Mouse (Mus musculus) CH12.LX (cell line): ENCODE measurements around the gene Abcd3. TPM values are rescaled to one million over a fixed set of nuclear protein-coding genes. Genes with fewer than 3 reads are reported as not detected.

ENCODE experiments used
- DNase-seq: peaks from one replicate; pipeline ENCODE4 v3.0.0-alpha.2; 2013; ENCODE audit errors: extremely low read depth
- H3K27ac ChIP-seq: 2 replicates; pipeline ENCODE4 v1.5.1; 2012; ENCODE audit warnings: low read depth, mild to moderate bottlenecking, control low read depth, moderate library complexity; ENCODE audit not compliant: insufficient read depth
- H3K27me3 ChIP-seq: replicated peaks from 2 replicates; pipeline ENCODE3; 2012; ENCODE audit warnings: inconsistent platforms
- H3K36me3 ChIP-seq, 2 experiments: replicated peaks in 1 of 2; 2 replicates each; pipeline versions ENCODE3 to v1.6.1; 2012; ENCODE audit warnings: inconsistent platforms in 1 of 2, low read length in 1 of 2, mild to moderate bottlenecking in 1 of 2, mixed read lengths in 1 of 2, moderate library complexity in 1 of 2; ENCODE audit not compliant: control insufficient read depth in 1 of 2, insufficient read depth in 1 of 2
- H3K4me1 ChIP-seq, 2 experiments: 2 replicates each; pipeline ENCODE4 v1.6.1; 2012; ENCODE audit warnings: inconsistent platforms in 1 of 2, moderate library complexity in 1 of 2; ENCODE audit not compliant: insufficient read depth in 2 of 2, control insufficient read depth in 1 of 2
- H3K4me2 ChIP-seq: 2 replicates; pipeline ENCODE4 v1.6.1; 2012; ENCODE audit warnings: low read depth, mild to moderate bottlenecking, control low read depth; ENCODE audit not compliant: poor library complexity, insufficient read depth, severe bottlenecking
- H3K4me3 ChIP-seq, 3 experiments: fragments of 150-350 bp in 1 of 3; sonication (generic) in 1 of 3; replicated peaks in 1 of 3; 2 replicates each; pipeline versions ENCODE3 to v1.5.1; 2011 to 2012; ENCODE audit warnings: low read depth in 2 of 3, low read length in 2 of 3, mild to moderate bottlenecking in 2 of 3, moderate library complexity in 2 of 3, control low read depth in 1 of 3, improper control_type of control experiment in 1 of 3, inconsistent platforms in 1 of 3, mixed read lengths in 1 of 3; ENCODE audit not compliant: poor library complexity in 1 of 3
- H3K79me2 ChIP-seq: replicated peaks from 2 replicates; pipeline ENCODE4 v1.6.1; 2012; ENCODE audit warnings: mild to moderate bottlenecking, moderate library complexity; ENCODE audit not compliant: control insufficient read depth, poor library complexity, insufficient read depth, severe bottlenecking; ENCODE audit errors: extremely low read depth
- H3K9ac ChIP-seq: 2 replicates; pipeline ENCODE4 v1.6.1; 2012; ENCODE audit warnings: low read depth, mild to moderate bottlenecking, control low read depth, moderate library complexity; ENCODE audit not compliant: insufficient read depth
- H3K9me3 ChIP-seq: replicated peaks from 2 replicates; pipeline ENCODE3; 2012; ENCODE audit warnings: low read length, inconsistent platforms, mixed read lengths
- CHD2 ChIP-seq: IDR thresholded peaks from 2 replicates; pipeline ENCODE4 v1.6.1; 2011; ENCODE audit warnings: low read length, improper control_type of control experiment
- ELF1 ChIP-seq: IDR thresholded peaks from 2 replicates; pipeline ENCODE4 v1.6.1; 2014; ENCODE audit warnings: low read depth, mild to moderate bottlenecking, inconsistent platforms, low read length, improper control_type of control experiment
- EP300 ChIP-seq: IDR thresholded peaks from 2 replicates; pipeline ENCODE4 v1.6.1; 2011; ENCODE audit warnings: low read length, improper control_type of control experiment
- HCFC1 ChIP-seq: IDR thresholded peaks from 2 replicates; pipeline ENCODE4 v1.6.1; 2012; ENCODE audit warnings: low read depth, mild to moderate bottlenecking, inconsistent platforms, low read length, improper control_type of control experiment
- IRF4 ChIP-seq: IDR thresholded peaks from 2 replicates; pipeline ENCODE4 v1.6.1; 2014; ENCODE audit warnings: low read depth, mild to moderate bottlenecking, inconsistent platforms, low read length, improper control_type of control experiment
- JUND ChIP-seq: conservative IDR thresholded peaks from 2 replicates; pipeline ENCODE4 v1.6.1; 2011; ENCODE audit warnings: low read depth, low read length, improper control_type of control experiment
- KAT2A ChIP-seq: IDR thresholded peaks from 2 replicates; pipeline ENCODE4 v1.6.1; 2012; ENCODE audit warnings: low read length, improper control_type of control experiment, inconsistent platforms; ENCODE audit not compliant: insufficient replicate concordance
- MAX ChIP-seq: IDR thresholded peaks from 2 replicates; pipeline ENCODE4 v1.6.1; 2011; ENCODE audit warnings: low read length, improper control_type of control experiment
- MAZ ChIP-seq: IDR thresholded peaks from 2 replicates; pipeline ENCODE4 v1.6.1; 2012; ENCODE audit warnings: low read depth, mild to moderate bottlenecking, inconsistent platforms, low read length, improper control_type of control experiment, moderate library complexity
- NELFE ChIP-seq: IDR thresholded peaks from 2 replicates; pipeline ENCODE4 v1.6.1; 2011; ENCODE audit warnings: low read depth, low read length, improper control_type of control experiment
- POLR2A ChIP-seq: IDR thresholded peaks from 2 replicates; pipeline ENCODE4 v1.6.1; 2011; ENCODE audit warnings: low read depth, mild to moderate bottlenecking, improper control_type of control experiment, low read length
- TBP ChIP-seq: conservative IDR thresholded peaks from 2 replicates; pipeline ENCODE4 v1.6.1; 2011; ENCODE audit warnings: low read depth, low read length, improper control_type of control experiment
- TCF12 ChIP-seq: IDR thresholded peaks from 2 replicates; pipeline ENCODE4 v1.6.1; 2014; ENCODE audit warnings: low read depth, mild to moderate bottlenecking, inconsistent platforms, low read length, improper control_type of control experiment
- UBTF ChIP-seq: IDR thresholded peaks from 2 replicates; pipeline ENCODE4 v1.6.1; 2012; ENCODE audit warnings: low read depth, mild to moderate bottlenecking, inconsistent platforms, low read length, improper control_type of control experiment, moderate library complexity
- USF1 ChIP-seq: IDR thresholded peaks from 2 replicates; pipeline ENCODE4 v1.6.1; 2014; ENCODE audit warnings: low read depth, mild to moderate bottlenecking, inconsistent platforms, low read length, improper control_type of control experiment
- ZC3H11A ChIP-seq: IDR thresholded peaks from 2 replicates; pipeline ENCODE4 v1.6.1; 2012; ENCODE audit warnings: low read depth, mild to moderate bottlenecking, inconsistent platforms, low read length, improper control_type of control experiment
- ZKSCAN1 ChIP-seq: IDR thresholded peaks from 2 replicates; pipeline ENCODE4 v1.6.1; 2012; ENCODE audit warnings: low read depth, inconsistent platforms, low read length, improper control_type of control experiment, borderline replicate concordance
- ZMIZ1 ChIP-seq: IDR thresholded peaks from 2 replicates; pipeline ENCODE4 v1.6.1; 2012; ENCODE audit warnings: low read depth, mild to moderate bottlenecking, inconsistent platforms, low read length, improper control_type of control experiment
- ZNF384 ChIP-seq: IDR thresholded peaks from 2 replicates; pipeline ENCODE4 v1.6.1; 2012; ENCODE audit warnings: low read depth, low read length, improper control_type of control experiment, inconsistent platforms
- dilution Hi-C: fragments of 300-500 bp; cut with MboI; formaldehyde crosslinking; loops from 2 replicates; pipeline ENCODE4 v1.14.3; 2020; ENCODE audit warnings: low sequenced_read_pairs; ENCODE audit not compliant: extremely low pct_unique_long_range_greater_than_20kb, extremely low pct_ligation_motif_present
- in situ Hi-C: fragments of 300-500 bp; cut with MboI; formaldehyde crosslinking; loops from 3 replicates; pipeline ENCODE4 v1.14.3; 2019; ENCODE audit warnings: low sequenced_read_pairs, low pct_ligation_motif_present, low pct_unique_long_range_greater_than_20kb, mixed read lengths
- polyA plus RNA-seq: library from polyadenylated mRNA; unstranded; fragments of >175 nt; gene quantifications from 2 replicates; pipeline ENCODE4 v1.2.1, GENCODE M21; 2012; ENCODE audit warnings: low read depth; ENCODE audit not compliant: insufficient read length
- total RNA-seq, 2 experiments: library from RNA; depleted of rRNA; stranded (reverse); fragments of 300-350 nt in 1 of 2; fragments of >200 nt in 1 of 2; gene quantifications; 2 replicates each; pipeline ENCODE4 v1.2.3; 2012 to 2014

Gene Abcd3
- total and polyA plus RNA-seq, 3 experiments: 53.5 to 65.9 (median 53.8) TPM

- H3K27ac ChIP-seq: no peak overlapping the region
- no peaks in the 10 kb centered on the region for H3K4me1 ChIP-seq
- H3K27me3 ChIP-seq: no peaks in the 10 kb centered on the region
- in situ Hi-C loops (no loop called here), dilution Hi-C loops (no loop called here)
- no peak overlapping the region for H3K4me3 ChIP-seq
- TF ChIP-seq MAZ (no peak), JUND (no peak), ZKSCAN1 (no peak), HCFC1 (no peak), IRF4 (no peak), NELFE (no peak), ZMIZ1 (no peak), TBP (no peak), USF1 (no peak), UBTF (no peak)
- no peaks in the 10 kb centered on the region for H3K9me3 ChIP-seq
- no peaks in the 10 kb centered on the region for H3K79me2 ChIP-seq
- H3K36me3 ChIP-seq: no peaks in the 10 kb centered on the region
- DNase-seq: no peak
- no peak overlapping the region for H3K9ac ChIP-seq
- no peak overlapping the region for H3K4me2 ChIP-seq
These were observed 19.6 kb upstream of the Abcd3 start for GRCm38 (mm10) chr3:121834732-121835131.

GRCm38 (mm10) chr3:121834250-121834649 lies 19.1 kb upstream of the Abcd3 start:
- TF ChIP-seq CHD2: no peak
- TF ChIP-seq KAT2A: no peak
- TF ChIP-seq HCFC1: no peak
- no peaks in the 10 kb centered on the region for H3K36me3 ChIP-seq
- H3K9me3 ChIP-seq: no peaks in the 10 kb centered on the region
- H3K4me3 ChIP-seq: no peak overlapping the region
- H3K27ac ChIP-seq: no peak overlapping the region
- in situ Hi-C loops (no loop called here), dilution Hi-C loops (no loop called here)
- no peak for DNase-seq
- H3K79me2 ChIP-seq: no peaks in the 10 kb centered on the region
- no peak overlapping the region for H3K4me2 ChIP-seq
- no peaks in the 10 kb centered on the region for H3K27me3 ChIP-seq
- H3K4me1 ChIP-seq: no peaks in the 10 kb centered on the region
- H3K9ac ChIP-seq: no peak overlapping the region

GRCm38 (mm10) chr3:121825092-121825491 lies 10.0 kb upstream of the Abcd3 start:
- Histone ChIP-seq H3K4me3 (no peak overlapping the region), H3K4me1 (peaks cover 2 to 4% of the 10 kb centered on the region in 2 experiments; a peak in 1 of 4 replicates), H3K79me2 (no peaks in the 10 kb centered on the region), H3K27me3 (no peaks in the 10 kb centered on the region), H3K9me3 (peaks cover 6% of the 10 kb centered on the region), H3K9ac (no peak overlapping the region), H3K27ac (no peak overlapping the region), H3K36me3 (no peaks in the 10 kb centered on the region), H3K4me2 (no peak overlapping the region)
- dilution Hi-C loops: no loop called here
- in situ Hi-C loops: no loop called here
- TF ChIP-seq TCF12 (no peak), ZMIZ1 (no peak), ELF1 (no peak), POLR2A (no peak), ZKSCAN1 (no peak), MAX (no peak), EP300 (no peak), ZC3H11A (no peak), CHD2 (no peak), ZNF384 (no peak), TBP (no peak)
- no peak for DNase-seq
